Mouse (Mus musculus) midbrain, postnatal 0 days (tissue): ENCODE results near the gene Wee2. TPM values are rescaled to one million over a fixed set of nuclear protein-coding genes. Genes with fewer than 3 reads are reported as not detected.
A peak's percentile ranks its signal among the peaks of the same experiment; 100 is the strongest.

ENCODE experiments used
- ATAC-seq: fragments of 200-750 bp; cut with Nextera tagmentation; 2 replicates; pipeline ENCODE4 v1.8.0; 2017; ENCODE audit warnings: moderate number of reproducible peaks, mild to moderate bottlenecking, moderate TSS enrichment, moderate library complexity; ENCODE audit not compliant: low FRiP score
- DNase-seq: peaks from one replicate; pipeline ENCODE4 v3.0.0-alpha.2; 2015; ENCODE audit warnings: low spot score
- H3K27ac ChIP-seq: fragments of 300-500 bp; sonication (generic); 2 replicates; pipeline ENCODE4 v1.5.1; 2014; ENCODE audit warnings: low read depth, mild to moderate bottlenecking, low read length, mixed read lengths
- H3K27me3 ChIP-seq: fragments of 300-500 bp; sonication (generic); 2 replicates; pipeline ENCODE4 v1.6.1; 2014; ENCODE audit warnings: low read length, control low read depth, mixed read lengths; ENCODE audit not compliant: insufficient read depth
- H3K36me3 ChIP-seq: fragments of 300-500 bp; sonication (generic); 2 replicates; pipeline ENCODE4 v1.6.1; 2014; ENCODE audit warnings: low read length, control low read depth, mixed read lengths; ENCODE audit not compliant: insufficient read depth
- H3K4me1 ChIP-seq: fragments of 300-500 bp; sonication (generic); 2 replicates; pipeline ENCODE4 v1.6.1; 2014; ENCODE audit warnings: mild to moderate bottlenecking, control low read depth, antibody characterized with exemption, low read length, mixed read lengths; ENCODE audit not compliant: insufficient read depth
- H3K4me2 ChIP-seq: fragments of 300-500 bp; sonication (generic); 2 replicates; pipeline ENCODE4 v1.6.1; 2014; ENCODE audit warnings: low read depth, mild to moderate bottlenecking, low read length, mixed read lengths; ENCODE audit not compliant: poor library complexity, severe bottlenecking
- H3K4me3 ChIP-seq: fragments of 300-500 bp; sonication (generic); 2 replicates; pipeline ENCODE4 v1.5.1; 2014; ENCODE audit warnings: low read depth, mild to moderate bottlenecking, low read length, moderate library complexity
- H3K9ac ChIP-seq: fragments of 300-500 bp; sonication (generic); replicated peaks from 2 replicates; pipeline ENCODE4 v1.6.1; 2014; ENCODE audit warnings: mild to moderate bottlenecking, low read length, moderate library complexity, mixed read lengths; ENCODE audit not compliant: poor library complexity, severe bottlenecking
- H3K9me3 ChIP-seq: fragments of 300-500 bp; sonication (generic); 2 replicates; pipeline ENCODE4 v1.6.1; 2016; ENCODE audit warnings: low read length, control low read depth
- CTCF ChIP-seq: IDR thresholded peaks from 2 replicates; pipeline ENCODE4 v1.5.1; 2016; ENCODE audit warnings: antibody characterized with exemption, mild to moderate bottlenecking
- WGBS: fragments of 180-500 bp; shearing (Covaris S2); extraction: QIAGEN DNeasy Blood & Tissue Kit; methylation state at CpG from one replicate; pipeline ENCODE4 v1.1.7; 2014; 5-methylcytosine and 5-hydroxymethylcytosine counted together
- polyA plus RNA-seq: library from polyadenylated mRNA; unstranded; fragments of >200 nt; fragmentation: Nextera tagmentation; extraction: Ambion mirVana; gene quantifications from 2 replicates; pipeline ENCODE4 v1.2.1, GENCODE M21; 2015
- total RNA-seq: library from RNA; depleted of rRNA; stranded (reverse); fragments of >200 nt; gene quantifications from 2 replicates; pipeline ENCODE4 v1.2.3, GENCODE M21; 2014

Wee2 gene
- total and polyA plus RNA-seq, 2 experiments from 2014 or later, result 0.14 to 0.16 TPM

GRCm38 (mm10) chr6:40436047-40436483 lies 2.8 kb upstream of the Wee2 start, which contains the start of gene E330009J07Rik:
E330009J07Rik (minus strand) TSS chr6:40436135.
- Histone ChIP-seq H3K27ac (peak within 1 kb of the TSS; percentile 83), H3K4me2 (peak within 1 kb of the TSS; percentile 89), H3K4me3 (peak within 1 kb of the TSS; percentile 90), H3K9me3 (no peaks in the 10 kb centered on the region), H3K9ac (peak within 1 kb of the TSS; percentile 87), H3K27me3 (peaks cover 4% of the 10 kb centered on the region; the same call in 1 of the 2 replicates), H3K36me3 (no peaks in the 10 kb centered on the region), H3K4me1 (0 out of 2 replicates have a peak, but pooled peaks cover 2% of the 10 kb centered on the region)
- ATAC-seq, result peak; percentile 83
- WGBS, result under 1% methylated on average over 35 of the region's 38 CpGs
- TF ChIP-seq CTCF, result no peak
- DNase-seq, result peak; percentile 61

GRCm38 (mm10) chr6:40439731-40440130 lies 843 bp downstream of the Wee2 start:
- Histone ChIP-seq H3K27me3 (peaks cover 4% of the 10 kb centered on the region; the same call in 1 of the 2 replicates), H3K27ac (no peak overlapping the region), H3K4me1 (no peaks in the 10 kb centered on the region), H3K9ac (no peak overlapping the region), H3K4me2 (0 out of 2 replicates have a peak overlapping the region, but pooled peaks have one; percentile 2), H3K9me3 (no peaks in the 10 kb centered on the region), H3K36me3 (no peaks in the 10 kb centered on the region), H3K4me3 (no peak overlapping the region)
- no peak for DNase-seq
- TF ChIP-seq CTCF, result no peak
- WGBS, result 35% methylated on average over 12 of the region's 12 CpGs
- no peak for ATAC-seq

- no peaks in the 10 kb centered on the region for H3K4me1 ChIP-seq
- WGBS, result 62% methylated on average over 3 of the region's 3 CpGs
- no peak overlapping the region for H3K27ac ChIP-seq
- H3K9ac ChIP-seq, result no peak overlapping the region
- no peak overlapping the region for H3K4me3 ChIP-seq
- no peak for DNase-seq
- ATAC-seq, result no peak
- peaks cover 4% of the 10 kb centered on the region; the same call in 1 of the 2 replicates for H3K27me3 ChIP-seq
- no peak overlapping the region for H3K4me2 ChIP-seq
- H3K36me3 ChIP-seq, result no peaks in the 10 kb centered on the region
- H3K9me3 ChIP-seq, result no peaks in the 10 kb centered on the region
- no peak for TF ChIP-seq CTCF
Observed at GRCm38 (mm10) chr6:40441276-40441675, 2.4 kb downstream of the Wee2 start.

GRCm38 (mm10) chr6:40441755-40442154 lies 2.9 kb downstream of the Wee2 start:
- no peak overlapping the region for H3K9ac ChIP-seq
- WGBS, result 49% methylated on average over 3 of the region's 3 CpGs
- H3K4me1 ChIP-seq, result no peaks in the 10 kb centered on the region
- no peak overlapping the region for H3K27ac ChIP-seq
- no peak overlapping the region for H3K4me3 ChIP-seq
- ATAC-seq, result no peak
- no peaks in the 10 kb centered on the region for H3K36me3 ChIP-seq
- peak; percentile 42 for TF ChIP-seq CTCF
- no peak for DNase-seq
- H3K27me3 ChIP-seq, result peaks cover 4% of the 10 kb centered on the region; the same call in 1 of the 2 replicates
- H3K4me2 ChIP-seq, result no peak overlapping the region
- H3K9me3 ChIP-seq, result no peaks in the 10 kb centered on the region

- Histone ChIP-seq H3K27me3 (peaks cover 4% of the 10 kb centered on the region; the same call in 1 of the 2 replicates), H3K9me3 (no peaks in the 10 kb centered on the region), H3K9ac (no peak overlapping the region), H3K4me1 (no peaks in the 10 kb centered on the region), H3K36me3 (no peaks in the 10 kb centered on the region), H3K27ac (no peak overlapping the region), H3K4me3 (no peak overlapping the region), H3K4me2 (no peak overlapping the region)
- ATAC-seq (no peak), DNase-seq (no peak)
- no peak for TF ChIP-seq CTCF
- WGBS, result 47% methylated on average over 10 of the region's 10 CpGs
Observed at GRCm38 (mm10) chr6:40443281-40443928, 4.5 kb downstream of the Wee2 start.

- H3K27me3 ChIP-seq, result no peaks in the 10 kb centered on the region
- no peaks in the 10 kb centered on the region for H3K36me3 ChIP-seq
- no peaks in the 10 kb centered on the region for H3K4me1 ChIP-seq
- no peak overlapping the region for H3K9ac ChIP-seq
- H3K27ac ChIP-seq, result no peak overlapping the region
- H3K4me3 ChIP-seq, result no peak overlapping the region
- DNase-seq (no peak), ATAC-seq (no peak)
- no peaks in the 10 kb centered on the region for H3K9me3 ChIP-seq
- no peak for TF ChIP-seq CTCF
- no peak overlapping the region for H3K4me2 ChIP-seq
Observed at GRCm38 (mm10) chr6:40448626-40449025, 9.7 kb downstream of the Wee2 start.
